Mouse (Mus musculus) ES-Bruce4 (cell line): ENCODE results near the gene Endou.

ENCODE experiments used
- CTCF ChIP-seq: IDR thresholded peaks from one replicate; pipeline ENCODE4 v1.8.1; 2011; ENCODE audit warnings: low read depth, low read length
- EP300 ChIP-seq: IDR thresholded peaks from 2 replicates; pipeline ENCODE4 v1.6.1; 2011; ENCODE audit warnings: low read depth, low read length; ENCODE audit not compliant: insufficient read depth
- POLR2A ChIP-seq: IDR thresholded peaks from one replicate; pipeline ENCODE4 v1.8.1; 2011; ENCODE audit warnings: low read length; ENCODE audit not compliant: insufficient read depth

DNA sequence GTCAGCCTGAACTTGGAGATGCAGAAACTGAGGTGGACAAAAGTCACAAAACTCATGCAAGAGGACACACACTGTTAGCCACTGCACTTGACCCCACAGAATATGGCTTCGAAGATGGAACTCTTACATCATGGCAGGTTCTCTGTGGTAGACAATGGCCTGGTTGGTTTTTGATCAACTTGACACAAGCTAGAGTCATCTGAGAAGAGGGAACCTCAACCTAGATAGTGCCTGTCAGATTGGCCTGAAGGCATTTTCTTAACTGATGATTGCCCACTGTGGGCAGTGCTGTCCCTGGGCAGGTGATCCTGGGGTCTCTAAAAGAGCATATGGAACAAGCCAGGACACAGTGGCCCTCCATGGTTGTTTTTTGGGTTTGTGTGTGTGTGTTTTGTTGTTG lies 15.4 kb downstream of the Endou start:
- TF ChIP-seq CTCF (no peak), POLR2A (no peak), EP300 (no peak)
